Mouse (Mus musculus) small intestine, adult 2 months (tissue): ENCODE measurements at regions not wholly inside any gene's neighbourhood (a gene's known extent, or its start where the extent isn't known, plus 50 kb on each side); places are given as distances from the start of the nearest gene placed in this dataset.

Experiments used
- H3K27ac ChIP-seq: fragments of 200-500 bp; 2 replicates; pipeline ENCODE4 v1.5.1; 2012; ENCODE audit warnings: low read depth, low read length, control low read depth, inconsistent platforms; ENCODE audit not compliant: insufficient read depth
- H3K27me3 ChIP-seq: fragments of 200-500 bp; 2 replicates; pipeline ENCODE4 v1.6.1; 2012; ENCODE audit warnings: mild to moderate bottlenecking, moderate library complexity, low read length, inconsistent platforms; ENCODE audit not compliant: control insufficient read depth, insufficient read depth
- H3K36me3 ChIP-seq: fragments of 200-500 bp; 2 replicates; pipeline ENCODE4 v1.6.1; 2012; ENCODE audit warnings: mild to moderate bottlenecking, low read length, control low read depth, inconsistent platforms; ENCODE audit not compliant: control insufficient read depth, insufficient read depth
- H3K4me1 ChIP-seq: fragments of 200-500 bp; 2 replicates; pipeline ENCODE4 v1.6.1; 2012; ENCODE audit warnings: low read length, inconsistent platforms, mixed read lengths; ENCODE audit not compliant: control insufficient read depth, insufficient read depth, insufficient read length
- H3K4me3 ChIP-seq: fragments of 200-500 bp; 2 replicates; pipeline ENCODE4 v1.5.1; 2012; ENCODE audit warnings: low read depth, mild to moderate bottlenecking, control low read depth, inconsistent platforms, low read length, moderate library complexity
- CTCF ChIP-seq: fragments of 200-500 bp; IDR thresholded peaks from 2 replicates; pipeline ENCODE4 v1.5.1; 2012; ENCODE audit warnings: low read depth, mild to moderate bottlenecking, control low read depth, inconsistent platforms, low read length, moderate library complexity, mixed read lengths; ENCODE audit not compliant: insufficient replicate concordance, insufficient read length; ENCODE audit errors: extremely low read depth
- POLR2A ChIP-seq: fragments of 200-500 bp; IDR thresholded peaks from 2 replicates; pipeline ENCODE4 v1.6.1; 2012; ENCODE audit warnings: low read depth, mild to moderate bottlenecking, control low read depth, inconsistent platforms, low read length, moderate library complexity
- WGBS: fragments of 180-500 bp; shearing (Covaris S2); methylation state at CpG from one replicate; pipeline ENCODE4 v1.1.7; 2018; 5-methylcytosine and 5-hydroxymethylcytosine counted together

GRCm38 (mm10) chr17:4632506-4632905 lies 361.6 kb upstream of the Arid1b start:
- H3K4me1 ChIP-seq, result no peaks in the 10 kb centered on the region
- H3K36me3 ChIP-seq, result no peaks in the 10 kb centered on the region
- H3K27ac ChIP-seq, result no peak overlapping the region
- H3K4me3 ChIP-seq, result no peak overlapping the region
- no peak for TF ChIP-seq POLR2A
- no peak for TF ChIP-seq CTCF
- WGBS, result 76% methylated on average over 2 of the region's 2 CpGs
- H3K27me3 ChIP-seq, result no peaks in the 10 kb centered on the region

GRCm38 (mm10) chr17:4633771-4634170 lies 360.4 kb upstream of the Arid1b start:
- TF ChIP-seq CTCF, result no peak
- no peaks in the 10 kb centered on the region for H3K4me1 ChIP-seq
- WGBS, result 39% methylated on average over 3 of the region's 3 CpGs
- H3K27ac ChIP-seq, result no peak overlapping the region
- H3K36me3 ChIP-seq, result no peaks in the 10 kb centered on the region
- H3K4me3 ChIP-seq, result no peak overlapping the region
- H3K27me3 ChIP-seq, result no peaks in the 10 kb centered on the region

GRCm38 (mm10) chr17:4636796-4637353 lies 357.3 kb upstream of the Arid1b start:
- H3K27ac ChIP-seq, result no peak overlapping the region
- no peak for TF ChIP-seq CTCF
- no peak for TF ChIP-seq POLR2A
- 53% methylated on average over 5 of the region's 5 CpGs for WGBS
- H3K36me3 ChIP-seq, result no peaks in the 10 kb centered on the region
- H3K4me1 ChIP-seq, result no peaks in the 10 kb centered on the region
- H3K4me3 ChIP-seq, result no peak overlapping the region
- H3K27me3 ChIP-seq, result no peaks in the 10 kb centered on the region

- Histone ChIP-seq H3K27ac (no peak overlapping the region), H3K27me3 (no peaks in the 10 kb centered on the region), H3K36me3 (no peaks in the 10 kb centered on the region), H3K4me3 (no peak overlapping the region), H3K4me1 (no peaks in the 10 kb centered on the region)
- TF ChIP-seq CTCF (no peak), POLR2A (no peak)
- WGBS, result 83% methylated on average over 4 of the region's 4 CpGs
These were observed 354.6 kb upstream of the Arid1b start for GRCm38 (mm10) chr17:4639531-4639930.

GRCm38 (mm10) chr17:4640555-4640954 lies 353.6 kb upstream of the Arid1b start:
- Histone ChIP-seq H3K4me3 (no peak overlapping the region), H3K36me3 (no peaks in the 10 kb centered on the region), H3K27ac (no peak overlapping the region), H3K4me1 (no peaks in the 10 kb centered on the region), H3K27me3 (no peaks in the 10 kb centered on the region)
- 77% methylated on average over 7 of the region's 7 CpGs for WGBS
- no peak for TF ChIP-seq POLR2A
- no peak for TF ChIP-seq CTCF

GRCm38 (mm10) chr17:4641166-4641565 lies 353.0 kb upstream of the Arid1b start:
- TF ChIP-seq POLR2A (no peak), CTCF (no peak)
- no peaks in the 10 kb centered on the region for H3K4me1 ChIP-seq
- H3K4me3 ChIP-seq, result no peak overlapping the region
- H3K27ac ChIP-seq, result no peak overlapping the region
- WGBS, result 48% methylated on average over 4 of the region's 4 CpGs
- H3K36me3 ChIP-seq, result no peaks in the 10 kb centered on the region
- H3K27me3 ChIP-seq, result no peaks in the 10 kb centered on the region

GRCm38 (mm10) chr17:4642046-4642445 lies 352.1 kb upstream of the Arid1b start:
- Histone ChIP-seq H3K27me3 (no peaks in the 10 kb centered on the region), H3K36me3 (no peaks in the 10 kb centered on the region), H3K27ac (no peak overlapping the region), H3K4me1 (no peaks in the 10 kb centered on the region), H3K4me3 (no peak overlapping the region)
- TF ChIP-seq CTCF, result no peak
- TF ChIP-seq POLR2A, result no peak
- 50% methylated on average over 1 of the region's 1 CpGs for WGBS

- H3K27ac ChIP-seq, result no peak overlapping the region
- TF ChIP-seq CTCF, result no peak
- TF ChIP-seq POLR2A, result no peak
- no peaks in the 10 kb centered on the region for H3K36me3 ChIP-seq
- no peak overlapping the region for H3K4me3 ChIP-seq
- H3K4me1 ChIP-seq, result no peaks in the 10 kb centered on the region
- H3K27me3 ChIP-seq, result no peaks in the 10 kb centered on the region
- 94% methylated on average over 6 of the region's 6 CpGs for WGBS
These were observed 350.8 kb upstream of the Arid1b start for GRCm38 (mm10) chr17:4643343-4643742.
